Mouse (Mus musculus): ENCODE measurements around the gene Olfr213. TPM values are rescaled to one million over a fixed set of nuclear protein-coding genes. Genes with fewer than 3 reads are reported as not detected.

Olfr213 gene
- polyA plus RNA-seq, 1 experiment from 2014 or later: not detected

Other genes with a start within 250 kb of the Olfr213 start
- gene March8, start 200.4 kb upstream of the Olfr213 start, polyA plus RNA-seq (2015; fragmentation: Nextera tagmentation; extraction: Ambion mirVana): 62.9 and 70.6 TPM in 2 replicates
- gene Alox5, start 77.3 kb upstream of the Olfr213 start, polyA plus RNA-seq (2015; fragmentation: Nextera tagmentation; extraction: Ambion mirVana): 0.57 and 0.73 TPM in 2 replicates
- not detected in 2 replicates for gene Olfr211, start 49.4 kb upstream of the Olfr213 start, polyA plus RNA-seq (2015; fragmentation: Nextera tagmentation; extraction: Ambion mirVana)
- gene Olfr212, start 31.9 kb upstream of the Olfr213 start, polyA plus RNA-seq (2015; fragmentation: Nextera tagmentation; extraction: Ambion mirVana): not detected in 2 replicates
- gene Gm5580, start 12.7 kb downstream of the Olfr213 start, polyA plus RNA-seq (2015; fragmentation: Nextera tagmentation; extraction: Ambion mirVana): 0.39 and 0.44 TPM in 2 replicates
- gene Olfr214, start 15.8 kb downstream of the Olfr213 start, polyA plus RNA-seq (2015; fragmentation: Nextera tagmentation; extraction: Ambion mirVana): not detected in 2 replicates
- gene Olfr215, start 45.7 kb downstream of the Olfr213 start, polyA plus RNA-seq (2015; fragmentation: Nextera tagmentation; extraction: Ambion mirVana): not detected in 2 replicates
- gene Zfp422, start 90.5 kb downstream of the Olfr213 start, polyA plus RNA-seq (2015; fragmentation: Nextera tagmentation; extraction: Ambion mirVana): 181 and 187 TPM in 2 replicates
- gene Depp1, start 112.2 kb downstream of the Olfr213 start, polyA plus RNA-seq (2015; fragmentation: Nextera tagmentation; extraction: Ambion mirVana): 8.0 and 9.2 TPM in 2 replicates
- 23.0 and 33.3 TPM in 2 replicates for gene Rassf4, start 135.5 kb downstream of the Olfr213 start, polyA plus RNA-seq (2015; fragmentation: Nextera tagmentation; extraction: Ambion mirVana)
- 1.0 and 1.9 TPM in 2 replicates for gene Tmem72, start 178.5 kb downstream of the Olfr213 start, polyA plus RNA-seq (2015; fragmentation: Nextera tagmentation; extraction: Ambion mirVana)